Mouse (Mus musculus) megakaryocyte, embryonic 14.5 days (primary cell): ENCODE measurements around the gene Angptl3. TPM values are rescaled to one million over a fixed set of nuclear protein-coding genes. Genes with fewer than 3 reads are reported as not detected.

ENCODE experiments used
- H3K27me3 ChIP-seq: replicated peaks from 2 replicates; pipeline ENCODE3; 2012; ENCODE audit warnings: inconsistent platforms
- H3K36me3 ChIP-seq: replicated peaks from 2 replicates; pipeline ENCODE3; 2012; ENCODE audit warnings: low read length, inconsistent platforms, mixed read lengths
- H3K4me1 ChIP-seq: 2 replicates; pipeline ENCODE4 v1.6.1; 2012; ENCODE audit warnings: inconsistent platforms
- H3K4me3 ChIP-seq: replicated peaks from 2 replicates; pipeline ENCODE3; 2012; ENCODE audit warnings: moderate library complexity, mild to moderate bottlenecking, inconsistent platforms
- H3K9me3 ChIP-seq: 2 replicates; pipeline ENCODE4 v1.6.1; 2012; ENCODE audit warnings: inconsistent platforms
- FLI1 ChIP-seq: IDR thresholded peaks from 2 replicates; pipeline ENCODE4 v1.6.1; 2012; ENCODE audit warnings: low read length, inconsistent platforms, mixed read lengths
- GATA1 ChIP-seq: IDR thresholded peaks from 3 replicates; pipeline ENCODE4 v1.6.1; 2012; ENCODE audit warnings: mixed read lengths, low read length, inconsistent platforms, borderline replicate concordance
- polyA plus RNA-seq: library from polyadenylated mRNA; stranded (reverse); fragments of >175 nt; gene quantifications from 2 replicates; pipeline ENCODE4 v1.2.3, GENCODE M21; 2012; ENCODE audit warnings: low replicate concordance; ENCODE audit not compliant: insufficient read depth

The Angptl3 gene
- polyA plus RNA-seq = 0.18 TPM in 1 of 2 replicates, not detected in the other

DNA sequence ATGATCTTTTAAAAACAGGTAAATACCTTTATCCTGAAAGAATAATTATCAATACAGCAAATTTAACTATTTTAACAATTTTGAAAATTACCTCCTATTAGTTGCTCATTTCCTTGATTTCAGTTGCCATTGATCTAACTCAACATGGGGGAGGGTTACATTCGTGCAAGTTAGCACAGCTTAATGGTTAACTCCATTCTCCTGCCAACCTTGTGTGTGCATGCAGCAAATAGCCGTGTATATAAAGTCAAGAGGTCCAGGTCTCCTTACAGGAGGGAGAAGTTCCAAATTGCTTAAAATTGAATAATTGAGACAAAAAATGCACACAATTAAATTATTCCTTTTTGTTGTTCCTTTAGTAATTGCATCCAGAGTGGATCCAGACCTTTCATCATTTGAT is at the start of gene Angptl3:
Gene Angptl3, plus strand, starts transcription at position 269 of the 400 bp plus-strand sequence.
- TF ChIP-seq GATA1 (no peak), FLI1 (no peak)
- no peaks in the 10 kb centered on the region for H3K36me3 ChIP-seq
- peaks cover 5% of the 10 kb centered on the region; the same call in 1 of the 2 replicates for H3K4me1 ChIP-seq
- H3K4me3 ChIP-seq = no peak within 1 kb of the TSS
- H3K27me3 ChIP-seq = no peaks in the 10 kb centered on the region
- no peaks in the 10 kb centered on the region for H3K9me3 ChIP-seq

DNA sequence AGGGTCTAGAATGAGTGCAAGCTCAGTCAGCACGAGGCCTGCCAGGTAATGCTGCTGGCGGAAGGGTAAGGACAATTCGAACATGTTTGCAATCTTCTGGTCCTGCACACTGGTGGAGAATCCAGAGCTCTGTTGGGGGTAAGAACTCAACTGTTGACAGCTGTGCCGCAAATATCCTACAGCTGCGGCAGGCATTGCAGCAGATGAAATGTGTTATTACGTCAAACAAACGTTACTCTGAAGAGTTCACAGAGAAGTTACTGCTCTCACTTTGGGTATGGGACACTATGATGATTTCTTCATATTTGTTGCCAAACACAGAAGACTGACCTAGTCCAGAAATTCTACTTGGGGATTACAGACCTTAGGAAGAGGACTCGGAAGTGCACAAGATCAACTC is 46.1 kb upstream of the Angptl3 start:
- H3K9me3 ChIP-seq = no peaks in the 10 kb centered on the region
- H3K4me3 ChIP-seq = no peak overlapping the region
- no peaks in the 10 kb centered on the region for H3K27me3 ChIP-seq
- H3K4me1 ChIP-seq = no peaks in the 10 kb centered on the region
- TF ChIP-seq FLI1 (no peak), GATA1 (no peak)
- H3K36me3 ChIP-seq = peaks cover 14% of the 10 kb centered on the region

DNA sequence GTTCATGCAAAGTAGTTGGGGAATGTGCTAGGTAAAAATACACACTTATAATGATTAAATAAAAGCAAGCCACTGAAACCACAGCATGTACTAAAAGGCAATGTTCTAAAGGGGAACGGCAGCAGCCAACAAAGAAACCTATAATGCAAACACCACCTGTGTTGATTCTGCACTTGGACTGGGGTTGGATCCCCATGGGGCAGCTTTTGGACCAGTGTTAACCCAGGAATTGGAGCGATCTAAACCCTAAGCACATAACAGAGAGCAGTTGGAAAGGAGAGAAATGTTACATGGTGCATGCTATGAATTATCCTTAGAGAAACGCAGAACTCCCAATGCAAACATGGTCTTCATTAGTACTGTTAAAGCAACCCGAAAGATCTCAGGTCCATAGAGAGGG is 37.3 kb upstream of the Angptl3 start:
- no peak for TF ChIP-seq GATA1
- TF ChIP-seq FLI1 = no peak
- Histone ChIP-seq H3K9me3 (no peaks in the 10 kb centered on the region), H3K27me3 (no peaks in the 10 kb centered on the region), H3K36me3 (peaks cover 2% of the 10 kb centered on the region), H3K4me1 (no peaks in the 10 kb centered on the region), H3K4me3 (no peak overlapping the region)

DNA sequence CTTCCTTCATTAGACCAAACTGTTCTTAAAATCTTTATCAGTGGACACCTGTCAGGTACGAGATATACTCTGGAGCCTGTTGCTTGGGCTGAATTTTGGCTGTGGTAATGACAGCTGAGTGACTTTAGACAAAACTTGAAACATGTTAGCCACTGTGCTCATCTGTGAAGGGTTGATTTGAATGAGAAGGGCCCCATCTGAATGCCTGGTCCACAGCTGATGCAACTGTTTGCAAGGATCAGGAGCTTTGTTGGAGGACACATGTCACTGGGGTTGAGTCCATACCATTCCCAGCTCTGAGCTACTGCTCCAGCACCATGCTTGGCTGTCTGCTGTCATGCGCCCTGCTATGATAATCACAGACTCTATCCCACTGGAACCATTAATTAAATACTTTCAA is 25.2 kb upstream of the Angptl3 start:
- no peak overlapping the region for H3K4me3 ChIP-seq

DNA sequence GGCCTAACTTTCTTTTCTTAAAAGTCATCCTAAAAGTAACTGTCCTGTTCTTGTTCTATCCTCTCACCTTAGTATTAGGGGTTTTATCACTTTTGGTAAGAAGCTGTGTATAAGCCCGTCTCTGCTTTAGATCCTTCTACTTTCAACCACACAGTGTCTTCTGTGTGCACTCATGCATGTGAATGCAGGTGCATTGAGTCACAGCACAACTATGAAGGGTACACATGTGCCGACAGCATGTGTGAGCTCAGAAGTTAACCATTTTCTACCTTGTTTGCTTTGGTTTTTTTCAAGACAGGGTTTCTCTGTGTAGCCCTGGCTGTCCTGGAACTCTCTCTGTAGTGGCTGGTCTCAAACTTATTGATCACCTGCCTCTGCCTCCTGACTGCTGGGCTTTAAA is 24.4 kb upstream of the Angptl3 start:
- Histone ChIP-seq H3K9me3 (no peaks in the 10 kb centered on the region), H3K4me1 (no peaks in the 10 kb centered on the region), H3K27me3 (no peaks in the 10 kb centered on the region), H3K4me3 (no peak overlapping the region), H3K36me3 (peaks cover 4% of the 10 kb centered on the region)
- TF ChIP-seq FLI1 = no peak
- TF ChIP-seq GATA1 = no peak

More for the DNA sequence above, 25.2 kb upstream of the Angptl3 start:
- Histone ChIP-seq H3K4me1 (no peaks in the 10 kb centered on the region), H3K27me3 (no peaks in the 10 kb centered on the region), H3K36me3 (peaks cover 4% of the 10 kb centered on the region), H3K9me3 (no peaks in the 10 kb centered on the region)
- TF ChIP-seq FLI1 = no peak
- TF ChIP-seq GATA1 = no peak

DNA sequence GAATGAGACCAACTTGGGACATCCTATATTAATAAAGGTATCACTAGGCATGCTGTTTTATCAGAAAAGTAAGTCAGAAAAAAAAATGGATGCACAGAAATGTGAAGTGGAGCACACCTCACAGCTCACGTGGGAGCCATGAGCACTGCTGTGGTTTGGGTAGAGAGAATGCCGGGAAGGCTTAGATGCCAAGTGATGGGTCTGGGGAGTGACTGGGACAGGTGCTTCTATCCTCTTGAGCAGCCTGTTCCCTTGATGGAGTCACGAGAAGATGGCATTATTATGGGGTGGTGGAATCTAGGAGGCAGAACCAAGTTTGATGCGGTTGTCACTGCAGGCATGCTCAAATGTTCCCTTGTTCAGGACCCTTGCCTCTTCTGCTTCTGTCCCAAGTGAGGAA is 19.7 kb upstream of the Angptl3 start:
- Histone ChIP-seq H3K27me3 (no peaks in the 10 kb centered on the region), H3K36me3 (peaks cover 4% of the 10 kb centered on the region), H3K4me3 (no peak overlapping the region), H3K9me3 (no peaks in the 10 kb centered on the region), H3K4me1 (no peaks in the 10 kb centered on the region)
- TF ChIP-seq GATA1 (no peak), FLI1 (no peak)

DNA sequence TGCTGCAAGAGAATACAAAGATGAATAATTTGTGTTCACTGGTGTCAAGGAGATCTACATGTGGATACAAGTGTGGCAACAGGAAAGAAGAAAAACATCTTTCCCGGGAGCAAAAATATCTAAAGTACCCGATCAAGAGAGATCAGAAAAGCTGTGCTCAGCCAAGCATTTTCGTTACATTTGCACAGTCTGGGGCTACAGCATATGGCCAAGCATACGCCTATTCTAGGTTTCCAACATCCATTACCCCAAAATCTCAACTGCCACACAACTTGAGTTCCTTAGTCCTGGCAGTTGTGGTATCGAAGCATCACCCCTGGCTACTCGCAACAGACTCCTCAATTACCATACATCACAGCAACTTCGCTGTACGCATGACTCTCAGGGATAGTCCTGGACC is 8.5 kb upstream of the Angptl3 start:
- no peaks in the 10 kb centered on the region for H3K9me3 ChIP-seq
- no peaks in the 10 kb centered on the region for H3K4me1 ChIP-seq
- H3K27me3 ChIP-seq = no peaks in the 10 kb centered on the region
- TF ChIP-seq FLI1 (no peak), GATA1 (no peak)
- H3K4me3 ChIP-seq = no peak overlapping the region
- H3K36me3 ChIP-seq = no peaks in the 10 kb centered on the region

DNA sequence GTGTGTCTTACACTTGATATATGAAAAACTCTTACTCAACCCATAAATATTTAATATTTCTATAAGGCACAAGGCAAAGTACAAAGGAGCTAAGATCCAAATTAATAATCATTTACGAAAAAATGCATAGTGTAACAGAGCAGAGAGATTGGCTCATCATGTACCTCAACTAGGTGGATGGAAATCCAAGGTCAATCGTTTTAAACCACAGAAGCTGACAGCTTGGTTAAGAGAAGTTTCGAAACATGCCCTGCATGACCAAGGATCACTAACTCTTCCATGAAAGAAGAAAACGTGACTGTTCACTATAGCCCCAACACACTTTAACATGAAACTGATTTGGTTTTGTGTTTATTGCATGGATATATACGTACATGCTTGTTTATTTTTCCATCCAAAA is 2.4 kb upstream of the Angptl3 start:
- Histone ChIP-seq H3K4me3 (no peak overlapping the region), H3K9me3 (no peaks in the 10 kb centered on the region), H3K36me3 (no peaks in the 10 kb centered on the region), H3K27me3 (no peaks in the 10 kb centered on the region), H3K4me1 (peaks cover 5% of the 10 kb centered on the region; the same call in 1 of the 2 replicates)
- no peak for TF ChIP-seq GATA1
- TF ChIP-seq FLI1 = no peak

DNA sequence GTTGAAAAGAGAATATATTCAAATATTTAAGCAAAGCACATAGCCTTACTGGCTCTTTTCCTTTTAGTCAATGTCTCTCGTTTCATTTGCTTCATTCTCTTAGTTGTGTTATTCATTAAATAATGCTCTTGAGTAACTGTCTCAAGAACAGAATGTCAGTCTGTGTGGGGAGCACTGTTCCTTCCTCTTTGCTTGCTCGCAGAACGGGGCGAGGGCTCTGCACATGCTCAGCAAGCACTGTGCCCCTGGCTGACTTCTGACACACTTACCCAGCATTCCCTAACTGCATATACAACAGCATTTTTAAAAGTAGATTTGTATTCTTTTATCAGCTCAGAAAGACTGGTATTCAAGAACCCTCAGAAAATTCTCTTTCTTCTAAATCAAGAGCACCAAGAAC is 2.2 kb downstream of the Angptl3 start:
- Histone ChIP-seq H3K4me3 (peak overlapping the region; percentile 89), H3K9me3 (no peaks in the 10 kb centered on the region)
- no peak for TF ChIP-seq GATA1
- TF ChIP-seq FLI1 = no peak

DNA sequence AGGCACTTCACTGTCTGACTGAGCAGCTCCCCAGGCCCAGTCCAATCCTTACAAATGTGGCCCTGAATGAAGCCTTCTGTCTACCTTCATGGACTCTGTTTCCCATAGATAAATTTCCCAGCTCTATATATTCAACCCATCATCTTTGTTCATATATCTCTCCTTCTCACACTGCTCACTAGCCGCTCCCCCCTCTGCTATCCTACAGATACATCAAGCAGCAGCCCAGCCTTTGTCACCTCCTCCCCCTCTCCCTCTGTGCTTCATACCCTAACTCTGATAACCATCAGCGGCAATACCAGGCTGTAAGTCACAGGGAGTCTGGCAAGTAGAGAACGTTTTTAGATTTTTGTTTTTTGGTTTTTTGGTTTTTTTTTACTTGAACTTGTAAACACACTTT is 14.1 kb downstream of the Angptl3 start:
- H3K4me3 ChIP-seq = no peak overlapping the region
- no peaks in the 10 kb centered on the region for H3K9me3 ChIP-seq
- no peaks in the 10 kb centered on the region for H3K4me1 ChIP-seq
- peaks cover 4% of the 10 kb centered on the region for H3K36me3 ChIP-seq
- TF ChIP-seq GATA1 (no peak), FLI1 (no peak)
- no peaks in the 10 kb centered on the region for H3K27me3 ChIP-seq

More for the DNA sequence above, 2.2 kb downstream of the Angptl3 start:
- Histone ChIP-seq H3K27me3 (no peaks in the 10 kb centered on the region), H3K4me1 (peaks cover 5% of the 10 kb centered on the region; the same call in 1 of the 2 replicates), H3K36me3 (no peaks in the 10 kb centered on the region)

DNA sequence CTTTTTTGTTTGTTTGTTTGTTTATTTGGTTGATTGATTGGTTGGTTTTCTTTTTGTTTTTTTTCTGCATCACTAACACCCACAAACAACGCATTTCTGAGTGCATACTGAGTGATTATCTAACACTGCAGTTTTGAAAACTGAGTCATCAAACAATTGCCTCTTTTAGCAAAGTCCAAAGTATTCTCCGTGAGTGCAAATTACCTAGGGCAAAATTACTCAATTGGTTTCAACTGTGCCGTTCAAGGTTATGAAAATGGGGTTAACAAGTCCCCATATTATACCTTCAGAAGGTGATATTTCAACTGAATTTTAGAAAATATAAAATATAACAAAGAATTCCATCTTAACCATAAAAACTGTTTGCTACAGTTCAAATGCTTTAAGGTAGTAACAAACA is 15.7 kb downstream of the Angptl3 start:
- Histone ChIP-seq H3K27me3 (no peaks in the 10 kb centered on the region), H3K36me3 (peaks cover 4% of the 10 kb centered on the region), H3K4me1 (no peaks in the 10 kb centered on the region), H3K4me3 (no peak overlapping the region), H3K9me3 (no peaks in the 10 kb centered on the region)
- no peak for TF ChIP-seq GATA1
- no peak for TF ChIP-seq FLI1
